Mouse (Mus musculus): ENCODE measurements at regions not wholly inside any gene's neighbourhood (a gene's known extent, or its start where the extent isn't known, plus 50 kb on each side); places are given as distances from the start of the nearest gene placed in this dataset.

DNA sequence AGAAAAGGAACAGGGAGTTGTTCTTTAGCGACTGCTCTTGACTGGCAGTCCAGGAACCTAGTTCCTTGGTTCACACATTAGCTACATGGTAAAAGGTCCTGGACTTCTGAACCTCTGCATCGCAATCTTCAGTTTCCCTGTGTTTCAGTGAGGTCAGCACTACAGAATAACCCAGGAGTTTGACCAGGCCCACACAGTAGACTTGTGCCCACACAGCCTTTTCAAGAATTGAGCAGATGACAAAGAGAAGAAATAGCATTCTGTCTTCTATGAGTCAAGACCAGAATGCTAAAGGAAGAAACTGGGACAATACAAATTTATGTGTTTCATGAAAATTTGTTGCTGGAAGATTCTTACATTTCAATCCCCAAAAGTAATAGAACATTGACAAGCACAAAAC, 1162.7 kb upstream of the Slc39a10 start:
- peak in 1 of 2 experiments; percentile 26 for DNase-seq (ENCODE audit: extremely low spot score in 1 of 2, low spot score in 1 of 2)

DNA sequence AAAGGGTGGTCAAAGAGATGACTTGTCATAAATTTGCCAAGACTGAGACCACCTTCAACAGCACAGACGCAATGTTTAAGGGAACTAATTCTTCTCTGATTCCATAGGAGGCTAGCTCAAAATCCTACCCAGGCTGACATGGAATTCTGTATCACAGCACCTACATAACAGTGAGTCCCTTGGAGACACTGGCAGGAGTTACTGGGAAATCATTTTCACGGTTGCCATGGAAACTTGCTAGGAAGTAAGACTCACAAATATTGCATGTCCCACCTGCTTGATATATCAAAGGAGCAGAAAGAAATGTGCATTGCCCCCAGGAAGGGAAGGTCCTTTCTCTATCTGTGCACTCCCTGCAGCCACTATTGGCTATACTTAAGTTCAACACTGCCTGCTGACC, 1139.0 kb upstream of the Slc39a10 start:
- DNase-seq (ENCODE audit: extremely low spot score in 1 of 2, low spot score in 1 of 2), result no peak

Measured in frontal cortex, adult 2 months (tissue).